ENCODE assay signal across 20 mouse cellular contexts in the genomic region with DNA sequence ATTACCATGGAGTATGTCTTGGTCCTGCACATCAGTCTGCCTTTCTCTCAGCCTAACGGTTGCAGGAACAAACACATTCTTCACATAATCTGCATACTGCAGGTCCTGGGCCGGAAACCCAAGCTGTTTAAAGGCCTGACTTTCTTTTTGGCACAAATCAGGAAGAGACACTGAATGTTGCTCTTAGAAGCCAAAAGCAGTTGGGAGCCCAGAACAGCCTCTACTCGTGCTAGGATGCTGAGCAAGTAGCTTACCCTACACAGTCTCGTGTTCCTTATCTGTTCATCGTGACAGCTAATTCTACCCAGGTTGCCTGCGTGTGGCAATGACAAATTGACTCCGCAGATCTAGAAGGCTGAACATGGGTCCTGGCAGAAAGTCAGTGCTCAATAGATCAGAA. TPM values are rescaled to one million over a fixed set of nuclear protein-coding genes. Genes with fewer than 3 reads are reported as not detected.
DNase-seq lines count a peak whose midpoint lies in the region; TF ChIP-seq lines count a peak whose summit lies in the region.
"Had no signal": no experiment of that assay in that cellular context is flagged by ENCODE, and none has a peak within 500 bp of the region (broad histone marks: within the 10 kb centered on the region; RNA-seq: fewer than 3 reads in every experiment).

No protein-coding gene starts in this region.

- peaks cover 7% of the 10 kb centered on the region for H3K4me1 ChIP-seq in cortical plate, adult 2 months (ENCODE audit: control insufficient read depth, insufficient read depth, low read length)
- H3K4me1 ChIP-seq: embryonic facial prominence, embryonic 12.5 days had no signal

- H3K4me3 ChIP-seq in gastrocnemius, adult 2 months = no peak overlapping the region
- H3K4me3 ChIP-seq in left cerebral cortex, adult 2 months = no peak overlapping the region
- no peak overlapping the region for H3K4me3 ChIP-seq in cortical plate, adult 2 months (ENCODE audit: insufficient read depth, low read length)
- H3K4me3 ChIP-seq: embryonic facial prominence, embryonic 12.5 days; forebrain, embryonic 12.5 days; heart, embryonic 12.5 days; hindbrain, embryonic 15.5 days had no signal

- no peak for DNase-seq in gastrocnemius, adult 2 months
- DNase-seq in gastrocnemius, postnatal 25 days = no peak
- DNase-seq in left cerebral cortex, adult 2 months (ENCODE audit: extremely low spot score in 1 of 2, low spot score in 2 of 2) = no peak
- no peak for DNase-seq in left cerebral cortex, postnatal 10 days (ENCODE audit: extremely low spot score in 1 of 2, low spot score in 2 of 2)
- peak; percentile 79 for DNase-seq in Muller cell, postnatal 12 days (ENCODE audit: inconsistent ontology term)
- no peak for DNase-seq in ovary, adult 18-20 months (ENCODE audit: low spot score)
- DNase-seq: adrenal gland, postnatal 10 days; cerebellum, adult 2 months; gastrocnemius, postnatal 14 days had no signal

- no peak for TF ChIP-seq CTCF in gastrocnemius, adult 2 months (IDR thresholded peaks at IDR 0.05)
- TF ChIP-seq CTCF in left cerebral cortex, adult 2 months (IDR thresholded peaks at IDR 0.05) = no peak
- no peak for TF ChIP-seq CTCF in cortical plate, adult 2 months (IDR thresholded peaks at IDR 0.05; ENCODE audit: extremely low read depth, insufficient read depth, low read length)

- peak overlapping the region; percentile 64; the same call in 1 of the 2 replicates for H3K27ac ChIP-seq in gastrocnemius, adult 2 months
- peak overlapping the region; percentile 86 for H3K27ac ChIP-seq in left cerebral cortex, adult 2 months
- H3K27ac ChIP-seq in cortical plate, adult 2 months (ENCODE audit: insufficient read depth, low read length) = peak overlapping the region; percentile 15; the same call in 1 of the 2 replicates
- H3K27ac ChIP-seq: embryonic facial prominence, embryonic 12.5 days; forebrain, embryonic 12.5 days had no signal

- no peak for TF ChIP-seq POLR2A in cortical plate, adult 2 months (IDR thresholded peaks at IDR 0.05; ENCODE audit: extremely low read depth, insufficient read depth, low read length)

- intact Hi-C loops in gastrocnemius, adult 2 months (cut with DNase I) = no loop called here
- intact Hi-C loops in left cerebral cortex, adult 2 months (cut with DNase I) = no loop called here
- intact Hi-C loops in left cerebral cortex, postnatal 10 days (cut with DNase I) = no loop called here

RNA-seq across cellular contexts. Expression of a gene that starts 3.0 kb away (rescaled TPM):
- total RNA-seq in gastrocnemius, adult 2 months (2021) = under 1 TPM in 1 of 2 experiments, not detected in 1; 0.36 TPM
- under 1 TPM; 0.38 to 1.00 TPM for total RNA-seq in gastrocnemius, postnatal 25 days (2021)
- 1 to 10 TPM; 4.7 to 6.7 TPM for total RNA-seq in left cerebral cortex, adult 2 months (2021)
- total RNA-seq in left cerebral cortex, postnatal 10 days (2021) = 1 to 10 TPM; 3.6 to 7.2 TPM
- 5.4 and 6.4 TPM in 2 replicates for polyA plus RNA-seq in cortical plate, adult 2 months (2012; rRNA removed)
- total RNA-seq: common myeloid progenitor, adult 5-6 weeks; granulocyte monocyte progenitor cell, adult 5-6 weeks had no signal

RNA-seq across cellular contexts. Expression of a gene that starts 8.9 kb away (rescaled TPM):
- 10 to 100 TPM in 1 of 2 experiments, 1 to 10 TPM in 1; 9.5 to 25.7 TPM for total RNA-seq in gastrocnemius, adult 2 months (2021)
- 10 to 100 TPM; 14.2 to 15.0 TPM for total RNA-seq in gastrocnemius, postnatal 25 days (2021)
- total RNA-seq in left cerebral cortex, adult 2 months (2021) = 10 to 100 TPM; 82.7 to 85.1 TPM
- total RNA-seq in left cerebral cortex, postnatal 10 days (2021) = 10 to 100 TPM; 44.2 TPM
- 32.5 and 37.0 TPM in 2 replicates for polyA plus RNA-seq in cortical plate, adult 2 months (2012; rRNA removed)
- total RNA-seq: CH12.LX had no signal

RNA-seq across cellular contexts. Expression of a gene that starts 28.6 kb away (rescaled TPM):
- total RNA-seq in gastrocnemius, adult 2 months (2021) = not detected
- total RNA-seq in gastrocnemius, postnatal 25 days (2021) = not detected
- total RNA-seq in left cerebral cortex, adult 2 months (2021) = not detected
- not detected for total RNA-seq in left cerebral cortex, postnatal 10 days (2021)
- 0.08 TPM in 1 of 2 replicates, not detected in the other for polyA plus RNA-seq in cortical plate, adult 2 months (2012; rRNA removed)
- total RNA-seq: CH12.LX; common myeloid progenitor, adult 5-6 weeks; gastrocnemius, postnatal 14 days; granulocyte monocyte progenitor cell, adult 5-6 weeks; heart, adult 8-10 months; heart, postnatal 25 days had no signal
- polyA plus RNA-seq: cerebellum, adult 2 months; embryonic facial prominence, embryonic 12.5 days; forebrain, embryonic 12.5 days; heart, embryonic 12.5 days; hindbrain, embryonic 11.5 days had no signal

RNA-seq across cellular contexts. Expression of a gene that starts 44.9 kb away (rescaled TPM):
- 10 to 100 TPM; 74.7 to 87.2 TPM for total RNA-seq in gastrocnemius, adult 2 months (2021)
- 10 to 100 TPM; 72.6 to 73.7 TPM for total RNA-seq in gastrocnemius, postnatal 25 days (2021)
- total RNA-seq in left cerebral cortex, adult 2 months (2021) = 100 to 1,000 TPM; 230 TPM
- 100 to 1,000 TPM; 138 to 141 TPM for total RNA-seq in left cerebral cortex, postnatal 10 days (2021)
- 504 and 512 TPM in 2 replicates for polyA plus RNA-seq in cortical plate, adult 2 months (2012; rRNA removed)

RNA-seq across cellular contexts. Expression of a gene that starts 45.7 kb away (rescaled TPM):
- 100 to 1,000 TPM in 1 of 2 experiments, 10 to 100 TPM in 1; 63.0 to 111 TPM for total RNA-seq in gastrocnemius, adult 2 months (2021)
- 100 to 1,000 TPM in 1 of 2 experiments, 10 to 100 TPM in 1; 77.6 to 100 TPM for total RNA-seq in gastrocnemius, postnatal 25 days (2021)
- total RNA-seq in left cerebral cortex, adult 2 months (2021) = 1 to 10 TPM; 2.0 to 4.6 TPM
- total RNA-seq in left cerebral cortex, postnatal 10 days (2021) = 1 to 10 TPM; 2.5 to 3.7 TPM
- polyA plus RNA-seq in cortical plate, adult 2 months (2012; rRNA removed) = 5.3 and 5.6 TPM in 2 replicates

Comparison
In these comparisons a context has a peak if more than half of its experiments do, and no peak if none do; other contexts are left out.
1. H3K27ac ChIP-seq: peak in every context shown above with its lines; median percentile 86 in left cerebral cortex, adult 2 months; 64 in gastrocnemius, adult 2 months; 15 in cortical plate, adult 2 months.